Mouse (Mus musculus) heart, embryonic 10.5 days (tissue): ENCODE measurements around the gene Atp2b4. TPM values are rescaled to one million over a fixed set of nuclear protein-coding genes. Genes with fewer than 3 reads are reported as not detected.

Experiments used
- DNase-seq: peaks from one replicate; pipeline ENCODE4 v3.0.0-alpha.2; 2017; ENCODE audit warnings: low spot score
- H3K27ac ChIP-seq: fragments of 300-500 bp; sonication (generic); 2 replicates; pipeline ENCODE4 v1.5.1; 2016; ENCODE audit warnings: mild to moderate bottlenecking
- H3K27me3 ChIP-seq: fragments of 300-500 bp; sonication (generic); 2 replicates; pipeline ENCODE4 v1.6.1; 2016; ENCODE audit warnings: mild to moderate bottlenecking; ENCODE audit not compliant: poor library complexity, insufficient read depth, severe bottlenecking
- H3K36me3 ChIP-seq: fragments of 300-500 bp; sonication (generic); 2 replicates; pipeline ENCODE4 v1.6.1; 2016; ENCODE audit warnings: mild to moderate bottlenecking, moderate library complexity
- H3K4me1 ChIP-seq: fragments of 300-500 bp; sonication (generic); 2 replicates; pipeline ENCODE4 v1.6.1; 2016; ENCODE audit warnings: mild to moderate bottlenecking
- H3K4me3 ChIP-seq: fragments of 300-500 bp; sonication (generic); 2 replicates; pipeline ENCODE4 v1.5.1; 2016; ENCODE audit warnings: mild to moderate bottlenecking, moderate library complexity
- H3K9me3 ChIP-seq: fragments of 300-500 bp; sonication (generic); 2 replicates; pipeline ENCODE4 v1.6.1; 2016; ENCODE audit warnings: mild to moderate bottlenecking, moderate library complexity
- WGBS: fragments of 180-500 bp; shearing (Covaris S2); methylation state at CpG from one replicate; pipeline ENCODE4 v1.1.7; 2016; 5-methylcytosine and 5-hydroxymethylcytosine counted together
- polyA plus RNA-seq: library from polyadenylated mRNA; unstranded; fragments of >200 nt; fragmentation: Nextera tagmentation; extraction: Ambion mirVana; gene quantifications from 2 replicates; pipeline ENCODE4 v1.2.1, GENCODE M21; 2016

The Atp2b4 gene
- polyA plus RNA-seq = 15.2 and 26.4 TPM in 2 replicates

DNA sequence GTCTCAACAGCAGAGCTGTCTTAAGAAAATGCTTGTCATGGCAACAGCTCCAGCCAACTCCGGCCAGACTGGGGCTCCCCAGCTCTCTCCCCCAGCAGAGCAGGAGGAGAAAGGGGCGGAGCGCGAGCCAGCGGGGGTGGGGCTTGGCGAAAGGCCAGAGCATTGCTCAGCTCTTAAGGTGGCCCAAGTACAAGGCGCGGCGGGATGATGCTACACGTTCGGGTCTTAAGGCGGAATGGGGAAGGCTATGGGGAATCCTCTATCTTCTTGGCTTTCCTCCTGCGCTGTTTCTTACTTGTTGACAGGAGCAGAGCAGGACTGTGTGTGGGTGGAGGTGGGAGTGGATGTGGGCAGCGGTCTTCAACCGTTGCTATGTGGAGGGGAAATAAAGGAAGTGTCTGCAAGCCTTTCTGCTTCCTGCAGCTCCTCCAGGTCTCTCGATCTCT is at the start of gene Atp2b4:
Atp2b4 (minus strand) TSS at position 94 of the 446 bp plus-strand sequence.
- H3K27me3 ChIP-seq = no peaks in the 10 kb centered on the region

DNA sequence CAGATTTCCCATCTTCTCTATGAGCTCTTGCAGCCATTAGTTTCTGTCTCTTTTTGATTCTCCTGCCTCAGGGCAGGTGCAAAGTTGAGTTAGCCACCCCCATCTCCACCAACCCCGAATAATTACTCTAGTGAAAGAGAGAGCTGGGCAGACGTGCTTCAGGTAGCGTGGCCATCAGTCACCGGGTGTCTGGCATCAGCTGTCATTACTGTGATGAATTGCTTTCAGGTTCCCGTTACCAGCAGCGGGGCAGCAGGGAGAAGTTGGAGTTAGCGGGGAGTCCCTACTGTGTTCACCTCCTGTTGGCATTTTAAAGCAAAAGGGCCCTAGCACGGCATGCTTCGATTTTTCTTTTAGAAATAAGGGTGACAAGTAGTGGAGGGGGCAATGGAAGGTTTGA is 43.9 kb upstream of the Atp2b4 start:
- Histone ChIP-seq H3K27me3 (peaks cover 7% of the 10 kb centered on the region; the same call in 1 of the 2 replicates), H3K36me3 (no peaks in the 10 kb centered on the region), H3K27ac (0 out of 2 replicates have a peak overlapping the region, but pooled peaks have one; percentile 1), H3K4me3 (no peak overlapping the region; the same call in 1 of the 2 replicates), H3K9me3 (no peaks in the 10 kb centered on the region), H3K4me1 (peaks cover 49% of the 10 kb centered on the region)
- no peak for DNase-seq
- WGBS = 30% methylated on average over 9 of the region's 9 CpGs

More for the DNA sequence above, at the start of gene Atp2b4:
- peak; percentile 97 for DNase-seq
- Histone ChIP-seq H3K4me3 (peak within 1 kb of the TSS; percentile 80), H3K27ac (peak within 1 kb of the TSS; percentile 87), H3K36me3 (peaks cover under 1% of the 10 kb centered on the region; the same call in 1 of the 2 replicates), H3K4me1 (peaks cover 64% of the 10 kb centered on the region), H3K9me3 (no peaks in the 10 kb centered on the region)
- WGBS = under 1% methylated on average over 16 of the region's 16 CpGs

- DNase-seq = no peak
- 75% methylated on average over 6 of the region's 6 CpGs for whole genome bisulfite sequencing
- peaks cover 51% of the 10 kb centered on the region for H3K4me1 ChIP-seq
Observed at GRCm38 (mm10) chr1:133843900-133844299, 43.1 kb upstream of the Atp2b4 start.

GRCm38 (mm10) chr1:133843370-133843769 is 42.5 kb upstream of the Atp2b4 start:
- H3K9me3 ChIP-seq = no peaks in the 10 kb centered on the region
- WGBS = 27% methylated on average over 4 of the region's 4 CpGs
- peaks cover 7% of the 10 kb centered on the region; the same call in 1 of the 2 replicates for H3K27me3 ChIP-seq
- DNase-seq = no peak
- H3K4me1 ChIP-seq = peaks cover 51% of the 10 kb centered on the region
- H3K27ac ChIP-seq = 0 out of 2 replicates have a peak overlapping the region, but pooled peaks have one; percentile 50
- no peaks in the 10 kb centered on the region for H3K36me3 ChIP-seq
- H3K4me3 ChIP-seq = no peak overlapping the region

More at GRCm38 (mm10) chr1:133843900-133844299, 43.1 kb upstream of the Atp2b4 start:
- Histone ChIP-seq H3K27ac (no peak overlapping the region), H3K27me3 (peaks cover 7% of the 10 kb centered on the region; the same call in 1 of the 2 replicates), H3K36me3 (no peaks in the 10 kb centered on the region), H3K4me3 (no peak overlapping the region), H3K9me3 (no peaks in the 10 kb centered on the region)

- Histone ChIP-seq H3K27ac (peak overlapping the region; percentile 50; the same call in 1 of the 2 replicates), H3K4me1 (peaks cover 51% of the 10 kb centered on the region), H3K4me3 (no peak overlapping the region), H3K36me3 (no peaks in the 10 kb centered on the region), H3K27me3 (peaks cover 7% of the 10 kb centered on the region; the same call in 1 of the 2 replicates), H3K9me3 (no peaks in the 10 kb centered on the region)
- 67% methylated on average over 11 of the region's 11 CpGs for WGBS
- DNase-seq = no peak
Observed at GRCm38 (mm10) chr1:133842074-133842725, 41.4 kb upstream of the Atp2b4 start.

GRCm38 (mm10) chr1:133841171-133841926 is 40.5 kb upstream of the Atp2b4 start:
- Histone ChIP-seq H3K27me3 (peaks cover 7% of the 10 kb centered on the region; the same call in 1 of the 2 replicates), H3K27ac (no peak overlapping the region), H3K4me1 (peaks cover 51% of the 10 kb centered on the region), H3K4me3 (no peak overlapping the region), H3K36me3 (no peaks in the 10 kb centered on the region), H3K9me3 (no peaks in the 10 kb centered on the region)
- WGBS = 86% methylated on average over 15 of the region's 15 CpGs
- DNase-seq = no peak

GRCm38 (mm10) chr1:133840530-133840929 is 39.7 kb upstream of the Atp2b4 start:
- Histone ChIP-seq H3K4me1 (peaks cover 51% of the 10 kb centered on the region), H3K9me3 (no peaks in the 10 kb centered on the region), H3K27ac (no peak overlapping the region), H3K4me3 (no peak overlapping the region), H3K27me3 (peaks cover 7% of the 10 kb centered on the region; the same call in 1 of the 2 replicates), H3K36me3 (no peaks in the 10 kb centered on the region)
- WGBS = 61% methylated on average over 12 of the region's 12 CpGs
- no peak for DNase-seq

DNA sequence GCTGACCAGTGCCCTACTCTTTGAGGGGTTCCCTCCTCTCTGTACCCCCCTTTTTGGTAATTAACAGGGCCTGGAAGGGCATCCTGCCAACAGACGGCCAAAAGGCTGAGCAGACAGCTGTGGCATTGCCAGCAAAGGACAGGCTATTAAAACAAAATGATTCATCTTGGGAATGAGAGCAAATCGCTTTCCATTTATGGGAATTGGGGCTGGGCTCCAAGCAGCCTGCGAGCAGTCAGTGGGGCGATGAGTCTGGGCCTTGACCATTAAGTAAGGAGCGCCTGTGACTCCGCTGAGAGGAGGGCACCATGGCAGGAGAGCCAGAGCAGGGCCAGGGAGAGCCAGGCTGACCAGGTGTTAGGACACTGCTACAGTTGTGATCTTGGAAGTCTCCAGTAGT is 33.5 kb upstream of the Atp2b4 start:
- Histone ChIP-seq H3K4me3 (no peak overlapping the region), H3K9me3 (no peaks in the 10 kb centered on the region), H3K27me3 (no peaks in the 10 kb centered on the region), H3K36me3 (no peaks in the 10 kb centered on the region), H3K4me1 (peaks cover 26% of the 10 kb centered on the region), H3K27ac (peak overlapping the region; percentile 23; the same call in 1 of the 2 replicates)
- WGBS = 91% methylated on average over 6 of the region's 6 CpGs
- DNase-seq = no peak

DNA sequence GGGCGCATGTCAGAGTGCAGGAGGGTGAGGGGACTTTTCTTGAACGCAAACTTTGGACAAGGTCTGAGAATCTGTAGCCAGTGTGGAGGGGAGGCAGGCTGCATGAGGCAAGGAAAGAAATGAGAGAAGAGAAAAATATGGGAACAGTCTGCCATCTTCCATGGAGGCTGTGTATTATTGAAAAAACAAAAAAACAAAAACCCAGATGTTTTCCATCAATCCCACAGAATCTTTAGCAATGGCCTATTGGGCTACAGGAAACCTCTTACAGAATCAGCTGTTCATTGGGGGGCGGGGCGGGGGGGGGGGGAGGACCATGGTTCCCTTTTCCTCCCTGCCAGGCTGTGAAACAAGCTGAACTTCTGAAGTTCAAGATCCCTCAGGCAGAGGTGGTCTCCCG is 31.9 kb upstream of the Atp2b4 start:
- no peak for DNase-seq

GRCm38 (mm10) chr1:133826193-133826592 is 25.4 kb upstream of the Atp2b4 start:
- DNase-seq = no peak
- peak overlapping the region; percentile 80 for H3K27ac ChIP-seq
- H3K27me3 ChIP-seq = peaks cover 15% of the 10 kb centered on the region
- no peak overlapping the region for H3K4me3 ChIP-seq
- WGBS = 44% methylated on average over 7 of the region's 7 CpGs
- H3K4me1 ChIP-seq = peaks cover 55% of the 10 kb centered on the region
- H3K36me3 ChIP-seq = no peaks in the 10 kb centered on the region
- H3K9me3 ChIP-seq = no peaks in the 10 kb centered on the region

More for the DNA sequence above, 31.9 kb upstream of the Atp2b4 start:
- Histone ChIP-seq H3K4me1 (peaks cover 37% of the 10 kb centered on the region), H3K36me3 (no peaks in the 10 kb centered on the region), H3K27me3 (peaks cover 7% of the 10 kb centered on the region), H3K27ac (peak overlapping the region; percentile 47; the same call in 1 of the 2 replicates), H3K4me3 (no peak overlapping the region), H3K9me3 (no peaks in the 10 kb centered on the region)
- 53% methylated on average over 5 of the region's 5 CpGs for WGBS

GRCm38 (mm10) chr1:133825543-133825942 is 24.7 kb upstream of the Atp2b4 start:
- peaks cover 60% of the 10 kb centered on the region for H3K4me1 ChIP-seq
- H3K9me3 ChIP-seq = no peaks in the 10 kb centered on the region
- peak overlapping the region; percentile 83 for H3K27ac ChIP-seq
- peaks cover 15% of the 10 kb centered on the region for H3K27me3 ChIP-seq
- 9% methylated on average over 8 of the region's 8 CpGs for WGBS
- DNase-seq = peak; percentile 97
- H3K36me3 ChIP-seq = no peaks in the 10 kb centered on the region
- no peak overlapping the region for H3K4me3 ChIP-seq

- Histone ChIP-seq H3K4me3 (no peak overlapping the region), H3K4me1 (peaks cover 64% of the 10 kb centered on the region), H3K36me3 (no peaks in the 10 kb centered on the region), H3K27ac (peak overlapping the region; percentile 83), H3K9me3 (no peaks in the 10 kb centered on the region), H3K27me3 (peaks cover 15% of the 10 kb centered on the region)
- WGBS = 60% methylated on average over 2 of the region's 2 CpGs
- DNase-seq = no peak
Observed at GRCm38 (mm10) chr1:133825140-133825539, 24.3 kb upstream of the Atp2b4 start.

DNA sequence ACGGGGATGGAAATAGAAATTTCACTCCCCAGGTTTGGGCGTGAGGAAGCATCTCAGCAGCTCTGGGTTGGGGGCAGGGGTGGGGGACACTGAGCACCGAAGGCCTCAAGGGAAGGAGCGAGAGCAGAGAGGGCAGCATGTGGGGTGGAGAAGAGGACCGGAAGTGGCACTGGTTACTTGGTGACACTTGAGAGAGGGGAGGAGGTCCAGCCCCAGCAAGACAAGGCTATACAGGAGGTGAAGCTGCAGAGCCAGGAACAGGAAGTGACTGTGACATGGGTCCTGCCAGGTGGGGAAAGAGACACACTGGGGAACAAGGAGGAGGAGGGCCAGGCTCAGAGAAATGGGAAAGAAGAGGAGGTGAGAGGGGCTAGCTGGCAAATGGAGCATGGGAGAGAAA is 20.3 kb upstream of the Atp2b4 start:
- Histone ChIP-seq H3K36me3 (no peaks in the 10 kb centered on the region), H3K9me3 (no peaks in the 10 kb centered on the region), H3K27me3 (0 out of 2 replicates have a peak, but pooled peaks cover 8% of the 10 kb centered on the region), H3K27ac (peak overlapping the region; percentile 77), H3K4me1 (peaks cover 59% of the 10 kb centered on the region), H3K4me3 (no peak overlapping the region)
- 23% methylated on average over 5 of the region's 5 CpGs for WGBS
- no peak for DNase-seq
